Mouse (Mus musculus): ENCODE measurements around the gene Gpr87. TPM values are rescaled to one million over a fixed set of nuclear protein-coding genes. Genes with fewer than 3 reads are reported as not detected.

Gene Gpr87
- polyA plus RNA-seq, 1 experiment from 2014 or later = 7.4 TPM

- DNase-seq (ENCODE audit: low spot score) (no peak), ATAC-seq (ENCODE audit: low read depth) (no peak)
- H3K9ac ChIP-seq (ENCODE audit: low read depth, low read length) = no peak overlapping the region
- H3K9me3 ChIP-seq (ENCODE audit: control insufficient read depth, low read length) = no peaks in the 10 kb centered on the region
- no peak overlapping the region for H3K27ac ChIP-seq (replicated peaks; ENCODE audit: low read depth, low read length)
- H3K4me3 ChIP-seq (ENCODE audit: low read depth, low read length) = no peak overlapping the region
- H3K36me3 ChIP-seq (ENCODE audit: control insufficient read depth, insufficient read depth, low read length) = no peaks in the 10 kb centered on the region
- no peaks in the 10 kb centered on the region for H3K27me3 ChIP-seq (replicated peaks; ENCODE audit: control insufficient read depth, insufficient read depth, low read length)
- H3K4me1 ChIP-seq (ENCODE audit: control insufficient read depth, insufficient read depth, low read length) = no peaks in the 10 kb centered on the region
- no peak overlapping the region for H3K4me2 ChIP-seq (ENCODE audit: low read depth, low read length)
These were observed 55.3 kb downstream of the Gpr87 start for GRCm38 (mm10) chr3:59139651-59140051.

GRCm38 (mm10) chr3:59138946-59139468, 55.9 kb downstream of the Gpr87 start:
- no peak overlapping the region for H3K27ac ChIP-seq (replicated peaks; ENCODE audit: low read depth, low read length)
- no peaks in the 10 kb centered on the region for H3K36me3 ChIP-seq (ENCODE audit: control insufficient read depth, insufficient read depth, low read length)
- no peak overlapping the region for H3K4me2 ChIP-seq (ENCODE audit: low read depth, low read length)
- H3K4me3 ChIP-seq (ENCODE audit: low read depth, low read length) = no peak overlapping the region
- H3K9ac ChIP-seq (ENCODE audit: low read depth, low read length) = no peak overlapping the region
- H3K27me3 ChIP-seq (replicated peaks; ENCODE audit: control insufficient read depth, insufficient read depth, low read length) = no peaks in the 10 kb centered on the region
- ATAC-seq (ENCODE audit: low read depth) (no peak), DNase-seq (ENCODE audit: low spot score) (no peak)
- 79% methylated on average over 12 of the region's 12 CpGs for WGBS
- no peaks in the 10 kb centered on the region for H3K9me3 ChIP-seq (ENCODE audit: control insufficient read depth, low read length)
- H3K4me1 ChIP-seq (ENCODE audit: control insufficient read depth, insufficient read depth, low read length) = no peaks in the 10 kb centered on the region

GRCm38 (mm10) chr3:59135911-59136653, 58.8 kb downstream of the Gpr87 start:
- Histone ChIP-seq H3K27ac (replicated peaks; ENCODE audit: low read depth, low read length) (no peak overlapping the region), H3K4me1 (ENCODE audit: control insufficient read depth, insufficient read depth, low read length) (peaks cover 5% of the 10 kb centered on the region; the same call in 1 of the 2 replicates), H3K36me3 (ENCODE audit: control insufficient read depth, insufficient read depth, low read length) (no peaks in the 10 kb centered on the region), H3K4me3 (ENCODE audit: low read depth, low read length) (no peak overlapping the region), H3K27me3 (replicated peaks; ENCODE audit: control insufficient read depth, insufficient read depth, low read length) (no peaks in the 10 kb centered on the region), H3K9me3 (ENCODE audit: control insufficient read depth, low read length) (no peaks in the 10 kb centered on the region), H3K9ac (ENCODE audit: low read depth, low read length) (no peak overlapping the region), H3K4me2 (ENCODE audit: low read depth, low read length) (no peak overlapping the region)
- DNase-seq (ENCODE audit: low spot score) (peak; percentile 16), ATAC-seq (ENCODE audit: low read depth) (no peak)
- WGBS = 73% methylated on average over 5 of the region's 5 CpGs

- WGBS = 78% methylated on average over 5 of the region's 5 CpGs
- ATAC-seq (ENCODE audit: low read depth) (no peak), DNase-seq (ENCODE audit: low spot score) (no peak)
- Histone ChIP-seq H3K27me3 (replicated peaks; ENCODE audit: control insufficient read depth, insufficient read depth, low read length) (no peaks in the 10 kb centered on the region), H3K27ac (replicated peaks; ENCODE audit: low read depth, low read length) (no peak overlapping the region), H3K4me1 (ENCODE audit: control insufficient read depth, insufficient read depth, low read length) (peaks cover 8% of the 10 kb centered on the region; the same call in 1 of the 2 replicates), H3K36me3 (ENCODE audit: control insufficient read depth, insufficient read depth, low read length) (no peaks in the 10 kb centered on the region), H3K4me3 (ENCODE audit: low read depth, low read length) (no peak overlapping the region), H3K4me2 (ENCODE audit: low read depth, low read length) (no peak overlapping the region), H3K9ac (ENCODE audit: low read depth, low read length) (no peak overlapping the region), H3K9me3 (ENCODE audit: control insufficient read depth, low read length) (no peaks in the 10 kb centered on the region)
These were observed 61.7 kb downstream of the Gpr87 start for GRCm38 (mm10) chr3:59133189-59133588.

- H3K36me3 ChIP-seq (ENCODE audit: control insufficient read depth, insufficient read depth, low read length) = no peaks in the 10 kb centered on the region
- H3K27me3 ChIP-seq (replicated peaks; ENCODE audit: control insufficient read depth, insufficient read depth, low read length) = no peaks in the 10 kb centered on the region
- ATAC-seq (ENCODE audit: low read depth) (no peak), DNase-seq (ENCODE audit: low spot score) (no peak)
- H3K4me3 ChIP-seq (ENCODE audit: low read depth, low read length) = no peak overlapping the region
- no peak overlapping the region for H3K4me2 ChIP-seq (ENCODE audit: low read depth, low read length)
- no peaks in the 10 kb centered on the region for H3K9me3 ChIP-seq (ENCODE audit: control insufficient read depth, low read length)
- H3K9ac ChIP-seq (ENCODE audit: low read depth, low read length) = no peak overlapping the region
- H3K4me1 ChIP-seq (ENCODE audit: control insufficient read depth, insufficient read depth, low read length) = peaks cover 8% of the 10 kb centered on the region; the same call in 1 of the 2 replicates
- H3K27ac ChIP-seq (replicated peaks; ENCODE audit: low read depth, low read length) = no peak overlapping the region
- WGBS = 86% methylated on average over 4 of the region's 4 CpGs
These were observed 62.9 kb downstream of the Gpr87 start for GRCm38 (mm10) chr3:59131966-59132365.

GRCm38 (mm10) chr3:59131081-59131480, 63.8 kb downstream of the Gpr87 start:
- Histone ChIP-seq H3K9me3 (ENCODE audit: control insufficient read depth, low read length) (no peaks in the 10 kb centered on the region), H3K4me2 (ENCODE audit: low read depth, low read length) (no peak overlapping the region), H3K36me3 (ENCODE audit: control insufficient read depth, insufficient read depth, low read length) (no peaks in the 10 kb centered on the region), H3K4me1 (ENCODE audit: control insufficient read depth, insufficient read depth, low read length) (peaks cover 8% of the 10 kb centered on the region; the same call in 1 of the 2 replicates), H3K9ac (ENCODE audit: low read depth, low read length) (no peak overlapping the region), H3K4me3 (ENCODE audit: low read depth, low read length) (no peak overlapping the region), H3K27me3 (replicated peaks; ENCODE audit: control insufficient read depth, insufficient read depth, low read length) (no peaks in the 10 kb centered on the region), H3K27ac (replicated peaks; ENCODE audit: low read depth, low read length) (peak overlapping the region; percentile 15; the same call in 1 of the 2 replicates)
- 51% methylated on average over 4 of the region's 4 CpGs for WGBS
- DNase-seq (ENCODE audit: low spot score) (peak; percentile 68), ATAC-seq (ENCODE audit: low read depth) (no peak)

GRCm38 (mm10) chr3:59130431-59130830, 64.5 kb downstream of the Gpr87 start:
- Histone ChIP-seq H3K4me1 (ENCODE audit: control insufficient read depth, insufficient read depth, low read length) (peaks cover 8% of the 10 kb centered on the region; the same call in 1 of the 2 replicates), H3K36me3 (ENCODE audit: control insufficient read depth, insufficient read depth, low read length) (no peaks in the 10 kb centered on the region), H3K27ac (replicated peaks; ENCODE audit: low read depth, low read length) (no peak overlapping the region), H3K4me2 (ENCODE audit: low read depth, low read length) (no peak overlapping the region), H3K9ac (ENCODE audit: low read depth, low read length) (no peak overlapping the region), H3K9me3 (ENCODE audit: control insufficient read depth, low read length) (no peaks in the 10 kb centered on the region), H3K4me3 (ENCODE audit: low read depth, low read length) (no peak overlapping the region), H3K27me3 (replicated peaks; ENCODE audit: control insufficient read depth, insufficient read depth, low read length) (no peaks in the 10 kb centered on the region)
- ATAC-seq (ENCODE audit: low read depth) (peak; percentile 50; the same call in 1 of the 2 replicates), DNase-seq (ENCODE audit: low spot score) (no peak)
- 39% methylated on average over 8 of the region's 8 CpGs for WGBS

GRCm38 (mm10) chr3:59129547-59129946, 65.4 kb downstream of the Gpr87 start:
- no peak for ATAC-seq (ENCODE audit: low read depth)
- WGBS = 86% methylated on average over 3 of the region's 3 CpGs
- DNase-seq (ENCODE audit: low spot score) = no peak

More at GRCm38 (mm10) chr3:59129547-59129946, 65.4 kb downstream of the Gpr87 start:
- Histone ChIP-seq H3K36me3 (ENCODE audit: control insufficient read depth, insufficient read depth, low read length) (no peaks in the 10 kb centered on the region), H3K4me3 (ENCODE audit: low read depth, low read length) (no peak overlapping the region), H3K27me3 (replicated peaks; ENCODE audit: control insufficient read depth, insufficient read depth, low read length) (no peaks in the 10 kb centered on the region), H3K9me3 (ENCODE audit: control insufficient read depth, low read length) (no peaks in the 10 kb centered on the region), H3K4me1 (ENCODE audit: control insufficient read depth, insufficient read depth, low read length) (peaks cover 8% of the 10 kb centered on the region; the same call in 1 of the 2 replicates), H3K4me2 (ENCODE audit: low read depth, low read length) (no peak overlapping the region), H3K27ac (replicated peaks; ENCODE audit: low read depth, low read length) (no peak overlapping the region), H3K9ac (ENCODE audit: low read depth, low read length) (no peak overlapping the region)
